Mouse (Mus musculus): ENCODE measurements around the gene Vasp.

- TF ChIP-seq MYOG (IDR thresholded peaks at IDR 0.05; ENCODE audit: control insufficient read depth, extremely low read depth, insufficient read length) (no peak), MAX (IDR thresholded peaks at IDR 0.05) (no peak), MYOD1 (IDR thresholded peaks at IDR 0.05; ENCODE audit: control insufficient read depth, insufficient read length, low read depth) (no peak), CTCF (IDR thresholded peaks at IDR 0.05; ENCODE audit: control insufficient read depth, insufficient read depth, insufficient read length) (no peak), FOSL1 (IDR thresholded peaks at IDR 0.05; ENCODE audit: insufficient read depth, low read length, poor library complexity, severe bottlenecking) (no peak), USF1 (IDR thresholded peaks at IDR 0.05; ENCODE audit: low read depth) (no peak), CEBPB (IDR thresholded peaks at IDR 0.05; ENCODE audit: low read depth) (peak; percentile 5)
These were observed 14.1 kb downstream of the Vasp start for GRCm38 (mm10) chr7:19257390-19258022.

Measured in C2C12 (cell line).